Mouse (Mus musculus) small intestine, adult 2 months (tissue): Measurements from ENCODE around the gene Ddx50.

Experiments
- CTCF ChIP-seq: fragments of 200-500 bp; IDR thresholded peaks from 2 replicates; pipeline ENCODE4 v1.5.1; 2012; ENCODE audit warnings: low read depth, mild to moderate bottlenecking, control low read depth, inconsistent platforms, low read length, moderate library complexity, mixed read lengths; ENCODE audit not compliant: insufficient replicate concordance, insufficient read length; ENCODE audit errors: extremely low read depth
- POLR2A ChIP-seq: fragments of 200-500 bp; IDR thresholded peaks from 2 replicates; pipeline ENCODE4 v1.6.1; 2012; ENCODE audit warnings: low read depth, mild to moderate bottlenecking, control low read depth, inconsistent platforms, low read length, moderate library complexity

DNA sequence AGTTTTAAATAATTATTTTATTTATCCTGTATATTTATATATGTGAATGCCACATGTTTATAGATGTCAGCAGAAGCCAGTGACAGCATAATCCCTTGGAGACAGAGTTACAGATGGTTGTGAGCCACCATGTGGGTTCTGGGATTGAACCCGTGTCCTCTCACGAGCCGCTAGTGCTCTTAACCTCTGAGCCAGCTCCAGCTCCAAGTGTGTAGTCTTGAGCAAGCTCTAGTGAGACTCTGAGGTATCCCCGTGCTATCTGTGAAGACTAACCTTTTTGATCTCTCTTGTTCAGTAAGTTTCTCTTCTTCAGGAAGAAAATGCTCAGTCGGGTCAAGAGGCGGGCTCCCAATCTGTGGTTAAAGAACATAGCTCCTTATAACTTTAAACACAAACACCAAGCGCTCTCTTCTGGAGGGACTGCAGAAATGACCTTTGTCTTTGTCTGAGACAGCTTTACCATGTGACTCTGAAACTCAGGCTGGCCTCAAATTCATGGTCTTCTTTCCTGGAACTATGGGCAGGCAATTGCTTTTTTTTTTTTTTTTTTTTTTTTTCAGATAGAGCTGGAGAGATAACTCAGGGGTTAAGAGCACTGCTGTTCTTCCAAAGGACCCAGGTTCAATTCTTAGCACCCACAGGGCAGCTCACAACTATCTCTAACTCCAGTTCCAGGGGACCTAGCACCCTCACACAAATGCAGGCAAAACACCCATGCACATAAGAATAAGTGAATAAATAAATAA, 80.7 kb downstream of the Ddx50 start:
- no peak for TF ChIP-seq POLR2A
- TF ChIP-seq CTCF, result no peak
